Mouse (Mus musculus) embryo, embryonic 11.5 days (tissue): ENCODE results near the gene Psmc3.

Source experiments
- DNase-seq: peaks from one replicate; pipeline ENCODE4 v3.0.0-alpha.2; 2012; ENCODE audit warnings: low read depth, low spot score

Gene Psmc3

DNA sequence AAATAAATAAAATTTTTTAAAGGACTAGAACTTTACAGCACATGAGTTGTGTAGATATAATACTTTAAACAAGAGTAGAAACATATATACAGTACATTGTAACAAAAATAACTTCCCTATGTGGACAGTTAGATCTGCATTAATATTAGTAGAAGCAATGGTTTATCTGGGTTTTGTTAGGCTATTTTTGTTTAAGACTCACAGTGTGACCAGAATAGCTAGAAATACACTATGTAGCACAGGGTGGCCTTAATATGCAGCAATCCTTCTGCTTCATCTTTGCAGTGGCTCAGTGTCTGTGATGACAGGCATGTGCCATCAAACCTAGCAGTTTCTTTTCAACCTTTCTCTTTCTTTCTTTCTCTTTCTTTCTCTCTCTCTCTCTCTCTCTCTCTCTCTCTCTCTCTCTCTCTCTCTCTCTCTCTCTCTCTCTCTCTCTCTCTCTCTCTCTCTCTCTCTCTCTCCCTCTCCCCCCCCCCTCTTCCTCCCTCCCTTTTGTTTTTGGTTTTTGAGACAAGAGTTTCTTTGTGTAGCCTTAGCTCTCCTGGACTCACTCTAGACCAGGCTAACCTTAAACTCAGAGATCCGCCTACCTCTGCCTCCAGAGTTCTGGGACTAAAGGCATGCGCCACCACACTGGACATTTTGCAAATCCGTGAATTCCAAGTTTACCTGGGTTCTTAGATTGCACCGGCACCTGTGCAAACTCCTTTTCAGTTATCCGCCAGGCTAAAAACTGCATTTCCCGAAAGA lies 452 bp upstream of the Psmc3 start:
- DNase-seq = no peak

GRCm38 (mm10) chr2:91058435-91058834 lies 4.6 kb downstream of the Psmc3 start:
- DNase-seq = no peak

- DNase-seq = no peak
Measured at GRCm38 (mm10) chr2:91059376-91059775, 5.6 kb downstream of the Psmc3 start.

DNA sequence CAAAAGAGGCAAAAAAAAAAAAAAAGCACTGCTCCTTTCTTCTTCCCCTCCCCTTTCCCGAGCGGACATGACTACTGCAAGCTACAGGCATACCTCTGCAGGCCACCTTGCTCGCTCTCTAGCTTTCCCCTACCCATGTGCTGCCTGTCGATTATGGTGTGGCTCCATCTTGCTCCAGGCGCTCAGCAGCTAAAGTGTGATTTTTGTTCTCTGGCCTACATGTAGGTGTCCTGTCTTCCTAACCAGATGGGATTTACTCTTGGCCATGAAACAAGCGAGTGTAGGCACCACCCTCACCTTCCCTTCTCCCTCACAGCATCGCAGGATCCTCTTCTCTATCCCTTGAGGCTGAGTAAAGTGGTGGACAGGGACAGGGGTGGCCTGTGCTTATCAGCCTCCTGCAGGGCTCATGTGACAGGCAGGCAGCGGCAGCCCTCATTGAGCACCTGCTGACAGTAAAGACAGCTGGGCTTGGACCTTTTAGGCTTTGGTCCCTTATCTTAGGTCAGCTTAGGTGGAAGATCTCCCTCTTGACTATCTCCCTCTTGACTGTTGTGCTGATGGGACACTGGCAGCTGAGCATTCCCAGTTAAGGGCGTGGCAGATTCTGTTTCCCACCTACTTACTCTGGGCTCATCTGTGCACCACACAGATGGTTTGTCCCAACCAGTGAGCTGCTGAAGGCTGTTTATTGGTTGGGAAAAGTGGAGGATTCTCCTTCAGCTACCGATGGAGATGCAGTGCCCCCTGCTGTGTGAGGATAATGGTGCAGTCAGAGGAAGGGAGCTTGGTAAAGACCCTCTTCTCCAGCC lies 6.9 kb downstream of the Psmc3 start:
- DNase-seq = no peak

GRCm38 (mm10) chr2:91061849-91062481 lies 8.2 kb downstream of the Psmc3 start:
- DNase-seq = no peak

- DNase-seq = no peak
Measured at GRCm38 (mm10) chr2:91062779-91063606, 9.2 kb downstream of the Psmc3 start.

GRCm38 (mm10) chr2:91064211-91064610 lies 10.4 kb downstream of the Psmc3 start:
- DNase-seq = no peak

DNA sequence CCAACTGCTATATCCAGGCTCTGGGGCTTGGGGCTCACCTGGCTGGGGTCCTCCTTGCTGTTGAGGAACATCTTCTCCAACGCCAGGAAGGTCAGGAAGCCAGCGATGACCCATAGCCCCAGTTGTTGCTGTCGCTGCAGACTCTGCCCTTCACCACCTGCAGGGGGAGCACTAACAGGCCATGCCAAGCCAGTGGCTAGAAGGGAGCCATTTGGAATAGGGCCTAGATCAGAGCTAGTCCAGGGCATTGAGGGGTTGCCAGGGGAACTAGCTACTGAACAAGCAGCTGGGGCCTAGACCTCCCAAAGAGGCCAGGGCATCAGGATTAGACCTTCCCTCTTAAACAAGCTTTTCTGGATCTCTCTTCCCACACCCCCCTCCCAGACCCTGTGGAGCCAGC lies 11.7 kb downstream of the Psmc3 start:
- DNase-seq = no peak

GRCm38 (mm10) chr2:91066455-91066854 lies 12.6 kb downstream of the Psmc3 start:
- no peak for DNase-seq

DNA sequence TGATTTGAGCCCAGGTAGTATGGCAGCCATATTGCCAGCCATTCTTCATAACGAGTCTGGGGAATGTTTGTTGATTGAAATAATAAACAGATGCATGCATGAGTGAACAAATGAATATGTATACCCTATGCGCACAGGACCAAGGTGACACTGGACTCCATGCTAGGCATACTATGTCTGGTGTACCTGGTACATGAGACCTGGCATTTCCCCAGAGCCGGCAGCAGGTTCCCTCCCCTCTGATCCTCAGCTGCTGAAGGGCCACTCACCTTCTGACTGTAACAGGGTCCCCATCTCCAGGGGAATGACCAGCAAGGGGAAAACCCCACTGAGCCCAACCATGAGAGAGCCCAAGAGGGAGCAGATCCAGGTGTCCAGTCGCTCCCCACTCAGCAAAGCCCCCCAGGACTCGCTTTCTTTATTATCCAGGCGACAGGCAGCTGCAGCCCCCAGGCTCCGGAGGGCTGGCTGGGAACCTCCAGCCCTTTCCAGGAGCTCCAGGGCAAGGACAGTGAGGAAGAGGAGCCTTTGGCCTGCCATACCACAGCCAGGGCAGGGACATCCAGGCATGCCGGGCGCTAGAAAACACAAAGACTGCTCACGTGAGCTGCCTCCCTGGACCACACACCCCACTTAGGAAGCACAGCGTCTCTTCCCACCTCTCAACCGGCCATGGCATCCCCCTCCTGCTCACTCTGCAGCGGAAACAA lies 14.5 kb downstream of the Psmc3 start:
- no peak for DNase-seq

GRCm38 (mm10) chr2:91068872-91069165 lies 15.0 kb downstream of the Psmc3 start:
- DNase-seq = no peak

- no peak for DNase-seq
Measured at GRCm38 (mm10) chr2:91069306-91070000, 15.6 kb downstream of the Psmc3 start.

GRCm38 (mm10) chr2:91070076-91070800 lies 16.4 kb downstream of the Psmc3 start, which contains the start of gene Slc39a13:
Slc39a13 (minus strand) TSS chr2:91070417.
- peak; percentile 89 for DNase-seq

- DNase-seq = no peak
Measured at GRCm38 (mm10) chr2:91071059-91071458, 17.2 kb downstream of the Psmc3 start.

- no peak for DNase-seq
Measured at GRCm38 (mm10) chr2:91072092-91072491, 18.3 kb downstream of the Psmc3 start.

DNA sequence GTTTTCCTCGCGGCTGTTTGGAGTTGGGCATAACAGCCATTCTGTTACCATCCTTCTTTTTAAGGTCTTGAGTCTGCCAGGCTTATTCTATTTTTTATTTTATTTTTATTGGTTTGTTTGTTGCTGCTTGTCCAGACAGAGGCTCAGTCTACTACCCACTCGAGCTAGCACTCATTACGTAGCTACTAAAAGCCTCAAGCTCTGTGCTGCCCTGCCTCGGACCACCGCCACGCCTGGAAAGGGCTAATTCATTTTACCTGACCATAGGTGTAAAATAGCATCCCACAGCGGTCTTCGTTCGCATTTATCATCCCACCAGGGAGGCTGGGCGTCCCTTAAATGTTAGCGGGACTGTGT lies 24.1 kb downstream of the Psmc3 start:
- no peak for DNase-seq

DNA sequence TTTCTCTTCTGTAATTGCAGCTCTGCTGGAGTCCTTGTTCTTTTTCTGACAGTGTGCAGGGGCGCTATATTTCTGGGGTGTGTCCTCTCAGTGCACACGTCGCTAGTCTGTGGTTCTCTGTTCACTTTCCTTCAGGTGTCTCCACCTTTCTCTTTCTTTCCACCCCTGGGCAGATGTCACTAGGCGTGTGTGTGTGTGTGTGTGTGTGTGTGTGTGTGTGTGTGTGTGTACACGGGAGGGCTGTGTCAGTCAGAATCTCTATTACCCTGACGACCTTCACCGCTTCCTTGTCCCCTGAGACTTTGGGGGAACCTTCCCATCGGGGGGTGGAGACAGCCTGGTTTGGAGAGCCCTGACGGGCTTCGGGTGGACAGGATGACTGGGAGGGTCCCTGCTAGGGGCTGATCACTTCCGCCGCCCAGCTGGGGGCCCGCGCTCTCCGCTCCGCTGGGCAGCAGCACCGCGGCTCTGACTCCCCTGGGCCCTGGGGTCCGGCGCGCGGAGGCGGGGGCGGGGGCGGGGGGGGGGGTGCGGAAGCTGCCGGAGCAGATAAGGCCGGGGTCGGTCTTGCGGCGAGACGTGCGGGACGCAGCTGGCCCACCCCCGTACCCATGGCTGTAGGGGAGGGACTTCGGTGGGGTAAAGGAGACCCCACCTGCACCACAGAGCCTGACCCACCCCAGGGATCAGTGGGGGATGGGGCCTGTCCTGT lies 24.7 kb downstream of the Psmc3 start:
- no peak for DNase-seq

DNA sequence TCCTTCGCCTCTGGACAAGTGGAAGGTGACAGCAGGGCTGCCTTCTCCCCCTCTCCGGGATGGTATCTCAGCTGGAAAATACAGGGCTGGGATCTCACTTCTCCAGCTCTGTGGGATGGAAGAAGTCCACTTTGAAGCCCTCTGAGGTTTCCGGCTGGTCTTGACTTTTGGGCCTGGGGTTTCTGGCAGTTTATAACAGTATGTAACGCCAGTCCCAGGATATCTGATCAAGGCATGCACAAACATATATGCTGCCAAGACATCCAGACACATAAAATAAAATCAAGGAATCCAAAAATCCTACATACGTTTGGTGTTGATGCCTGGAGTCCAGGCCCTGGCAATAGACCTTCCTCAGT lies 25.2 kb downstream of the Psmc3 start:
- no peak for DNase-seq

- no peak for DNase-seq
Measured at GRCm38 (mm10) chr2:91080784-91081513, 27.1 kb downstream of the Psmc3 start.
